Mouse (Mus musculus) heart, postnatal 0 days (tissue): ENCODE data around the gene Vamp8.

Experiments
- CTCF ChIP-seq: IDR thresholded peaks from 2 replicates; pipeline ENCODE4 v1.5.1; 2016; ENCODE audit warnings: antibody characterized with exemption, control low read depth, low read depth
- EP300 ChIP-seq: IDR thresholded peaks from 2 replicates; pipeline ENCODE4 v1.6.1; 2016; ENCODE audit warnings: antibody characterized with exemption, low read depth

DNA sequence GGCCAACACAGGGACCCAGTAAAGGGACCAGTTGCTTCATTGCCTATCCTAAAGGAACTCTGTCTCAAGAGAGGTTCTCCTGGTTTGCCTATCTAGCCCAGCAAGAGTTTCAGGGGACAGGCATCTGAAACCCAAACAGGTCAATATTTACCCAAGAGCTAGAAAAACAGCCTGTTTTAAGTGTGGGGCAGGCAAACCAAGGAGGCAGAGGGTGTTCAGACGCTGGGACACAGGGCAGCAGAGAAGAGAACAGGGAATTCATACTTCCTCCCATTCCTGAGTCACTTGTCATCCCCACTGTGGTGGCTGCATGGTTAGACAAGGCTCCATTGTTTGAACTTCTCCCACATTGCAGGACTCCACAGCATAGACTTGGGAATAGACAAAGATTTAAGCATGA lies 18.9 kb downstream of the Vamp8 start:
- TF ChIP-seq CTCF (no peak), EP300 (no peak)
